Mouse (Mus musculus) ES-Bruce4 (cell line): ENCODE results near the gene Sp2. TPM values are rescaled to one million over a fixed set of nuclear protein-coding genes. Genes with fewer than 3 reads are reported as not detected.

Experiments
- H3K27ac ChIP-seq: 2 replicates; pipeline ENCODE4 v1.5.1; 2012; ENCODE audit warnings: low read length, inconsistent platforms; ENCODE audit not compliant: insufficient read depth
- H3K27me3 ChIP-seq: 2 replicates; pipeline ENCODE4 v1.6.1; 2012; ENCODE audit warnings: mild to moderate bottlenecking, low read length, inconsistent platforms; ENCODE audit not compliant: control insufficient read depth, poor library complexity, insufficient read depth, severe bottlenecking
- H3K36me3 ChIP-seq: 2 replicates; pipeline ENCODE4 v1.6.1; 2012; ENCODE audit warnings: inconsistent platforms, mild to moderate bottlenecking, low read length, moderate library complexity; ENCODE audit not compliant: control insufficient read depth, poor library complexity, insufficient read depth, severe bottlenecking
- H3K4me1 ChIP-seq: one replicate; pipeline ENCODE4 v1.8.1; 2011; ENCODE audit warnings: low read length; ENCODE audit not compliant: control insufficient read depth, insufficient read depth
- H3K4me3 ChIP-seq: 2 replicates; pipeline ENCODE4 v1.5.1; 2011; ENCODE audit warnings: low read depth, mild to moderate bottlenecking, low read length
- H3K9ac ChIP-seq: 2 replicates; pipeline ENCODE4 v1.6.1; 2012; ENCODE audit warnings: low read depth, mild to moderate bottlenecking, inconsistent platforms; ENCODE audit not compliant: poor library complexity, severe bottlenecking
- H3K9me3 ChIP-seq: replicated peaks from 2 replicates; pipeline ENCODE4 v1.6.1; 2012; ENCODE audit warnings: mild to moderate bottlenecking, low read length, inconsistent platforms; ENCODE audit not compliant: control insufficient read depth, poor library complexity, insufficient read depth, severe bottlenecking
- CTCF ChIP-seq: IDR thresholded peaks from one replicate; pipeline ENCODE4 v1.8.1; 2011; ENCODE audit warnings: low read depth, low read length
- EP300 ChIP-seq: IDR thresholded peaks from 2 replicates; pipeline ENCODE4 v1.6.1; 2011; ENCODE audit warnings: low read depth, low read length; ENCODE audit not compliant: insufficient read depth
- POLR2A ChIP-seq: IDR thresholded peaks from one replicate; pipeline ENCODE4 v1.8.1; 2011; ENCODE audit warnings: low read length; ENCODE audit not compliant: insufficient read depth
- polyA plus RNA-seq: library from polyadenylated mRNA; stranded (reverse); fragments of >200 nt; gene quantifications from 2 replicates; pipeline ENCODE4 v1.2.4, GENCODE M21; 2011; ENCODE audit warnings: low read depth; ENCODE audit not compliant: missing spikeins, insufficient read depth, insufficient read length

Gene Sp2
- polyA plus RNA-seq, 1 experiment, result 29.0 TPM

GRCm38 (mm10) chr11:97017696-97018582 lies 35.2 kb upstream of the Sp2 start:
- no peaks in the 10 kb centered on the region for H3K9me3 ChIP-seq
- H3K4me3 ChIP-seq, result peak overlapping the region; percentile 73
- H3K36me3 ChIP-seq, result no peaks in the 10 kb centered on the region
- H3K9ac ChIP-seq, result peak overlapping the region; percentile 90
- H3K27me3 ChIP-seq, result peaks cover 3% of the 10 kb centered on the region
- TF ChIP-seq POLR2A, result no peak
- no peak for TF ChIP-seq EP300
- TF ChIP-seq CTCF, result no peak
- no peaks in the 10 kb centered on the region for H3K4me1 ChIP-seq
- no peak overlapping the region for H3K27ac ChIP-seq

GRCm38 (mm10) chr11:97013121-97013670 lies 30.4 kb upstream of the Sp2 start, which contains the start of gene Sp6:
Sp6 (plus strand) TSS chr11:97013394.
- peaks cover 3% of the 10 kb centered on the region for H3K27me3 ChIP-seq
- no peak within 1 kb of the TSS for H3K4me3 ChIP-seq
- no peak for TF ChIP-seq EP300
- TF ChIP-seq POLR2A, result no peak
- TF ChIP-seq CTCF, result no peak
- H3K4me1 ChIP-seq, result no peaks in the 10 kb centered on the region
- H3K9me3 ChIP-seq, result no peaks in the 10 kb centered on the region
- no peak within 1 kb of the TSS for H3K9ac ChIP-seq
- no peaks in the 10 kb centered on the region for H3K36me3 ChIP-seq
- no peak within 1 kb of the TSS for H3K27ac ChIP-seq

- Histone ChIP-seq H3K27ac (no peak overlapping the region), H3K36me3 (no peaks in the 10 kb centered on the region), H3K9ac (no peak overlapping the region), H3K4me1 (no peaks in the 10 kb centered on the region), H3K9me3 (no peaks in the 10 kb centered on the region), H3K4me3 (no peak overlapping the region), H3K27me3 (no peaks in the 10 kb centered on the region)
- TF ChIP-seq EP300 (no peak), POLR2A (no peak), CTCF (no peak)
These were observed 26.5 kb upstream of the Sp2 start for GRCm38 (mm10) chr11:97009198-97009790.

- Histone ChIP-seq H3K4me3 (no peak overlapping the region), H3K9me3 (no peaks in the 10 kb centered on the region), H3K27me3 (no peaks in the 10 kb centered on the region), H3K36me3 (no peaks in the 10 kb centered on the region), H3K4me1 (no peaks in the 10 kb centered on the region), H3K9ac (no peak overlapping the region), H3K27ac (no peak overlapping the region)
- TF ChIP-seq POLR2A (no peak), EP300 (no peak), CTCF (no peak)
These were observed 24.5 kb upstream of the Sp2 start for GRCm38 (mm10) chr11:97007093-97007794.

- H3K36me3 ChIP-seq, result no peaks in the 10 kb centered on the region
- no peak overlapping the region for H3K27ac ChIP-seq
- no peak overlapping the region for H3K4me3 ChIP-seq
- no peaks in the 10 kb centered on the region for H3K9me3 ChIP-seq
- H3K9ac ChIP-seq, result peak overlapping the region; percentile 12
- H3K4me1 ChIP-seq, result no peaks in the 10 kb centered on the region
- TF ChIP-seq CTCF (no peak), EP300 (no peak), POLR2A (no peak)
- no peaks in the 10 kb centered on the region for H3K27me3 ChIP-seq
These were observed 20.4 kb upstream of the Sp2 start for GRCm38 (mm10) chr11:97003170-97003569.
